Mouse (Mus musculus) right cerebral cortex, adult 2 months (tissue): ENCODE measurements around the gene Slc25a26.
A peak's percentile ranks its signal among the peaks of the same experiment; 100 is the strongest.
"Not testable (repeated sequence)": the region's sequence is repeated elsewhere in the genome, so short reads cannot be mapped to it uniquely, and the experiment has no call there.

ENCODE experiments used
- DNase-seq, 2 experiments: peaks; one replicate each; pipeline ENCODE4 v3.0.0; 2021 to 2022; ENCODE audit warnings: low spot score in 2 of 2

The Slc25a26 gene

DNA sequence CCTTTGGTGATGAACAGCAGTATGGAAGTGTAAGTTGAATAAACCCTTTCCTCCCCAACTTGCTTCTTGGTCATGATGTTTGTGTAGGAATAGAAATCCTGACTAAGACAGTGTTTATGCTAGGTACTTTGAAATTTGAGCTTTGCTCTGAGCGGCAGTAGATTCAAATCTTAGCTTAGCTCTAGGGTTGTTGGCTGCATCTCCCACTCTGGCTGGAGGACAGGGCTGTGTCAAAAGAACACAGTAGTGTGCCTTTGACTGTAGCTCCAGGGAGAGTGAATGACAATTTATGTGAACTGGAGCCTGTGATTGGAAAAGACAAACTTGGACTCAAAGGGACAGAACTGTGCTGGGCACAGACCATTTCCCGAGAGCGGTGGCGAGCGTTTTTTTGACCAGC lies 53.0 kb downstream of the Slc25a26 start:
- no peak for DNase-seq

GRCm38 (mm10) chr6:94558603-94559002 lies 58.5 kb downstream of the Slc25a26 start:
- not testable (repeated sequence) for DNase-seq

- DNase-seq, result no peak
Measured at GRCm38 (mm10) chr6:94560896-94561295, 60.8 kb downstream of the Slc25a26 start.

- no peak for DNase-seq
Measured at GRCm38 (mm10) chr6:94561346-94561745, 61.2 kb downstream of the Slc25a26 start.

DNA sequence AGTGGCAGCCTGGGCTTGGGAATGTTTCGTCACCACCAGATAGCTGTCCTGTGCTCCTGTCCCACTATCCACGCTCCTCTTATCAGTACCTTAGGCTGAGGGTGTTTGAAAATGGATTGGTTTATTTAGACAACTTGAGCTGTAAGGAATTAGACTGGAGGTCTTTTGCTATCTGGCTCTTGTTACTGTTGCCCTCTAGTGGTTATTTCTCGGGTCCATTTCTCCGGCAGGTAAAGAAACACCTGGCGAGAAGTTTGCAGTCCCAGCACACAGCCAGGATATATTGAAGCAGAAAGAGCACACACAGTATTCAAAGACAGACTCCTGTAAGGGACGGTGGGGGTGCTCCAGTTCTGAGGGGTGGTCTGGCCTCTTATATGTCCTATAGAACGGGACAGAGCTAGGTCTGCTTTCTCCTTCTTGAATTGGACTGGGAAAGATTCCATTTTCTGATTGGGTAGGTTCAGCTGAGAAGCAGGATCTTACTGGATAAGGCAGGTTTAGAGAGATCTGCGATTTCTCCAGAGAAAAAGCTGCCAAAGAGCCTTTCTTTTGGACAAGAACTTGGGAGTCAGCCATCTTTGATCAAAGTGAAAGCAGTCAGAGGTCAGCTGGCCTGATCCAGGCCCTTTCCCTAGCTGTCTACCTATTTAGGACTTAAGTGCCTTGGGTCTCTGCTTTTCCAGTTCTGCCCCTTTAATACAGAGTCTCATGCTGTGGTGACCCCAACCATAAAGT lies 63.2 kb downstream of the Slc25a26 start:
- no peak for DNase-seq

DNA sequence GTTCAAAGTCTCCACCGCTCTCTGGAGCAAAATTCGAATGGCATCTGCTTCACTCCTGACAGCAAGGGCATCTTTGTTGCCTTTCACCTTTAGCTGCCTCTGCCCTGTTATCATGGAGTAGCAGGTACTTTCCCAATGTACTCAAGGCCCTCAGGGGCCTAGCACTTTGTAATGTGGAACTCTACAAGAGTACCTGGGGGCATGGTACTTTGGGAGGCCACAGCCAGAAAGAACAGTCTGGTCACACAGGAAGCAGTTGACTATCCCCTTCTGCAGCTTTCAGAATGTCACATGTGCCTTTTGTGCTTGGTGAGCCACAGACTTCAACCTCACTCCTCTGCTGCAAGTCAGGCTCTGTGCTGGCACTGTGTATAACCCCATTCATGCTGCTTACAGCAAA lies 65.6 kb downstream of the Slc25a26 start:
- DNase-seq, result no peak

- DNase-seq, result no peak
Measured at GRCm38 (mm10) chr6:94568040-94568439, 67.9 kb downstream of the Slc25a26 start.

- DNase-seq, result no peak
Measured at GRCm38 (mm10) chr6:94575526-94576166, 75.5 kb downstream of the Slc25a26 start.

DNA sequence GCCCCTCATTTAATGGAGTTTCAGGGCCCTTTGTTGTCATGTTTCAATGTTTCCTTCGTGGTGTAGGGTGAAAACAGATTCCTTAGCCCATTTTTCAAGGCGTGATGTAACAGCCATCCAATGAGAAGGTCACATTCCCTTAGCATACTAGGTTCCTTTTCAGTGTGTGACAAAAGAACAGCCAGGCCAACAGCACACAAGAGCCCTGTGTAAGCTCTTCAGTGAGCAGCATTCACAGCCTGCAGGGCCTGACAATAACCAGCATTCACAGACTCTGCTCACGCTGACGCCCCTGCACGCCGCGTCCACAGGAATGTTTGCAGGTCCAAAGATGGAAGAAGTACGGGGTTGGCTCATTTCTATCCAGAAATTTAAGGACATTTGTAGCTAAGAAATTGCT lies 77.9 kb downstream of the Slc25a26 start:
- DNase-seq, result no peak

- DNase-seq, result no peak
Measured at GRCm38 (mm10) chr6:94582055-94582454, 81.9 kb downstream of the Slc25a26 start.

DNA sequence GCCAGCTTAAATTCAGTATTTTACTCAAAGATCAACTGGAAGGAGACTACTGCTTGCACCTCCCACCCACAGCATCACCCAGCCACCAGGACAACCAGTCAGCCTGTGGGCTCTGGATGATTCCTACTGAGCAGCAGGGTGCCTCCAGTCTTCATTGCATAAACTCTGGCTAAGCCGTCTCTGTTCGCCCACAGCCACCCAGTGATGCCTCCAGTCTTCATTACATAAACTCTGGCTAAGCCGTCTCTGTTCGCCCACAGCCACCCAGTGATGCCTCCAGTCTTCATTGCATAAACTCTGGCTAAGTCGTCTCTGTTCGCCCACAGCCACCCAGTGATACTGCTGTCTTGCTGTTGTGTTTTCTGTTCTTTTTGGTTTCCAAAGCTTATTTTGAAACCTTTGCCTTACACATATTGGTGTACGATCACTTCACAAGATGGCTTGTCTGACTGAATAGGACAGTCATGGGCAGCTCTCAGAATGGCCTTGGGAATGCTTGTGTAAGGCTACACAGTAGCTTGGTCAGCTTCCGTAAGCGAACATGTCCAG lies 84.1 kb downstream of the Slc25a26 start:
- peak; percentile 49 to 66 for DNase-seq

- no peak for DNase-seq
Measured at GRCm38 (mm10) chr6:94584976-94585375, 84.8 kb downstream of the Slc25a26 start.

DNA sequence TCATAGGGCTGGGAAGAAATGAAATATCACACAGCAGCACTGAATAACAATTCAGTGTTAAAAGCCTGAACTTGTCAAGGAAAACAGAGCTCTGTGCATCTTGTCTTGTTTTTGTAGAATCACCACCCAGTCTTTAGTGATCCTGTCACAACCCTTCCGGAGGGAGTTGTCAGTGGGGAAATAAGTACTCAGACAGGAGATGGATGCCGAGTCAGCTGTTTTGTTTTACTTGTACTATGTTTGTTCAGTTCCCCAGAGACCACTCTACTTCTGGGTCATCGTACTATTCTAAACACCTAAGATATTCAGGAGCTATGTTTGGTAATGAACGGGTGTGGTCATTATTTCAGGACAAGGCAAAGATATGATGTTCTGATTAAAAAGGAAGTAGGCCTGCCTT lies 88.2 kb downstream of the Slc25a26 start:
- peak in 1 of 2 experiments; percentile 0 for DNase-seq

DNA sequence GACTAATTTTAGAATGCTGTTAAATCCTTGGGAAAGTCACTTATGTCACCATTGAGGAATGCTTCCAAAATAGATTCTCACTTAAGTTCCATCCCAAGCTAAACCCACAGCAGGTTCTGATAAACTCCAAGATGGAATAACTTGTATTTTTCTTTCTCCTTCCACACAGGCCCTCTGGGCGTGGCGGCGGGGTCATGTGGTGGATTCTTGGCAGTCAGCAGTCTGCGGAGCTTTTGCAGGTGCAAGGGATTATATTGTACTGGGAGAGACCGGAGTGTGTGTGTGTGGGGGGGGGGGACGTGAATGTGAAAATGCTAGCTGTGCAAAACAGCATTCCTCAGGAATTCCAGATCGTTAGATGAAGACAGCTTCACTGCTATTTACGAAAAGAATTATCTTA lies 92.1 kb downstream of the Slc25a26 start:
- DNase-seq, result no peak

- DNase-seq, result no peak
Measured at GRCm38 (mm10) chr6:94592710-94593109, 92.6 kb downstream of the Slc25a26 start.

DNA sequence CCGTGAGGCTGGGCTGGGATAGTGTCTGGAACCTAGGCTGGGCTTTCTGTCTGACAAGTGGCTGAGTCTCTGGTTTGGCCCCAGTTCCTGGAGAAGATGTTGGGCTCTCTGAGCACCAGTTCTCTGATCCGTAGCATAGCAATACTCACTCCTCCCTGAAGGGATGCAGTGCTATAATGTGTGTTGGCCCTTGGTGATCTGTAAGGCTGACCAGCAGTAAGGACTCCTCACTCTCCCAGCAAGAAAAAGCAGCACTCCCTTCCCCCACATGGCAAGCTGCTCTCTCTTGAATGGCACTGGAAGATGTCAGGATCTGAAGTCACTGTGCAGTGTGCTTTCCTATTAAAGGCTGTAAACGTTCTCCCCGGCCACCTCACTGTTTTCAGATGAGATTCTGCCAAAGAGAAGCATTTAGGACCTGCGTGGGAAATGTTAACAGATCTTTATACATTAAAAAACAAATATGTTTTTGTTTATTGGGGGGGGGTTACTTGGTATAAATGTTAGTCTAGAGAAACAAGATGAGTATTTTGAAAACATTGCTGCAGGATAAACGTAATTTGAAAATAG lies 94.0 kb downstream of the Slc25a26 start:
- no peak for DNase-seq

- DNase-seq, result no peak
Measured at GRCm38 (mm10) chr6:94594711-94595110, 94.6 kb downstream of the Slc25a26 start.

DNA sequence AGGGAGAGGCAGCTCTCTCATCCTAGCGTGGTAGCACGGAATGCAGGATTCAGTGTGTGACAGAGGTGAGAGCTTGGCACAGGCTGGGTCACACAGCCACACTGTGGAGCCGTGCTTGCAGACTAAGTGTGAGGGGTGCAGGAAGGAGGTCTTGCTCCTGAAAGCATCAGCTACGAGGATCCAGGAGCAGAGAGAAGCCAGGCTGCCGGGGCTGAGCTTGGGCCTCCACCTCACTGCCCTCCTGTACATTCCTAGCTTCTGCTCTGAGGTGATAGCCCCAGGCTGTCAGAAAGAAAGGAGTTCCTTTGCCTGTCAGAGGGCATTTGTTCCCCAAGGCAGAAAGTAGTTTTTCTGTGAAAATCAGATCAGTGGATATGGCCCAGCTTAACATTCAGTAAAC lies 95.1 kb downstream of the Slc25a26 start:
- DNase-seq, result no peak

DNA sequence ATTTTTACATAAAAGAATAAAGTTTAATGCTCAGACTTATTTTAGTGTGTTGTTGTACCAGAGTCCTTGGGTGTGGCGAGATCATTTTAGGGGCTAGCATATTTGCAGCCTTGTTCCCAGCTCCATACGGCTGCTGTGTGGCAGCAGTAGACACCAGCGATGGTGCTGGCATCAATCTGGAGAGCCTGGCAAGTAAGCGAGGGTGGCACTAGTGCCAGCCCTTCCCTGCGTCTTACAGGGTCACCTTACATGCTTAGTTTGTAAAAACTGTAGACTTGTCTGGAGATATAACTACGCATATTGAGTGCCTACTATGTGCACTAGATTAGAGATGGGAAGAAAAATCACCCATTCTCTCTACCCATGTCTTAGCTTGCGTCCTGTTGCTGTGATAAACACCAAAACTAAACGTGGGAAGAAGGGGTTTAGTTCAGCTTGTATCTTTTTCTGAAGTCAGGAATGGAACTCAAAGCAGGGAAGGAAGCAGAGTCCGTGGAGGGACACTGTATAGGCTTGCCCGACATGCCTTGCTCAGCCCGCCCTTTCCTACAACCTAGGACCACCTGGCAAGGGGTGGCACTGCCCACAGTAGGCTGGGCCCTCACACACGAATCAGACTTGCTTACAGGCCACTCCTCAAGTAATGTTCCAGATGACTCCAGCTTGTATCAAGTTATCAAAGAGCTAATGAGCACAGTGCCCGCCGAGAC lies 96.1 kb downstream of the Slc25a26 start:
- no peak for DNase-seq

- DNase-seq, result no peak
Measured at GRCm38 (mm10) chr6:94596761-94597485, 96.8 kb downstream of the Slc25a26 start.

- DNase-seq, result no peak
Measured at GRCm38 (mm10) chr6:94598421-94598820, 98.3 kb downstream of the Slc25a26 start.

- no peak for DNase-seq
Measured at GRCm38 (mm10) chr6:94599016-94599415, 98.9 kb downstream of the Slc25a26 start.
